Mouse (Mus musculus): Measurements from ENCODE around the gene Atf6. TPM values are rescaled to one million over a fixed set of nuclear protein-coding genes. Genes with fewer than 3 reads are reported as not detected.

Gene Atf6
- polyA plus RNA-seq, 1 experiment from 2014 or later: 9.8 TPM

DNA sequence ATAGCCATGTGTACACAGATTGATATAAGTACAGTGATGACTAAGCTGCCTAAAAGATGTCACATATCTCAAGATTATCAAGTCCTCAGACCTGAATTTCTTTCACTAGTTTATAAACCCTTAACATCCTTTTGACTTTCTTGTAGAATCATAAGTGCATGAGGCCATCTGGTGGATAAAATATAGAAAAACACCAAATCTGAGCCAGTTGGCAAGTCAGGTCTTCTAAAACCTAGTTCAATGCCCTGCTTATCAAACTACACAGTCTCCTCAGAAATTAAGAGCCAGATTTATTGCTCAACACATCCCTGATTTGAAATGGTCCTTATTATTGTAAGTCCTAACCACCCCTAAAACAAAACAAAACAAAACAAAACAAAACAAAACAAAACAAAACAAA lies 27.9 kb downstream of the Atf6 start:
- peaks cover 5% of the 10 kb centered on the region; the same call in 1 of the 2 replicates for H3K36me3 ChIP-seq
- H3K27ac ChIP-seq: no peak overlapping the region
- H3K9me3 ChIP-seq (replicated peaks): no peaks in the 10 kb centered on the region
- no peak overlapping the region for H3K9ac ChIP-seq
- H3K4me1 ChIP-seq (replicated peaks): no peaks in the 10 kb centered on the region
- no peak overlapping the region for H3K4me2 ChIP-seq
- H3K27me3 ChIP-seq: no peaks in the 10 kb centered on the region
- no peak for ATAC-seq (replicated peaks; ENCODE audit: insufficient number of reproducible peaks, insufficient read depth, low FRiP score, low read depth)
- no peak overlapping the region for H3K4me3 ChIP-seq

DNA sequence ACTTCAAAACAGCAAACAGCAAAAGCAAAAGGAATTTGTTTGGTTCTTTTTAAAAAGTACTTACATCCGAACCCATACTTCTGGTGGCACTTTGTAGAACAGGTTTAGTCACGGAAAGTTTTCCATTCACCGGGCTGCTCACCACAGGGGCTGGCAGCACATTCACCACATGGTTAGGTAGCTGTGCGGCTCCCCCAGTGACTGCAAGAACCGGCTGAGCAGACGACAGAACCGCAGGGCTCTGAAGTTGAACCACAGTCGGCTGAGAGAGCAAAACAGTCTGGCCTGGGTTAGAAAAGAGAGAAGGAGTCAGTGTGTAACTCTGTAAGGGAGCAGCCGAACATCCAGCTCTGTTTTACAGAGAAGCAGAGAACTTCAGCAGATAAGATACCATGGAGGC lies 32.8 kb downstream of the Atf6 start:
- Histone ChIP-seq H3K36me3 (no peaks in the 10 kb centered on the region), H3K4me2 (no peak overlapping the region), H3K27ac (no peak overlapping the region), H3K4me3 (no peak overlapping the region), H3K27me3 (no peaks in the 10 kb centered on the region), H3K9me3 (replicated peaks) (no peaks in the 10 kb centered on the region), H3K9ac (no peak overlapping the region), H3K4me1 (replicated peaks) (no peaks in the 10 kb centered on the region)
- no peak for ATAC-seq (replicated peaks; ENCODE audit: insufficient number of reproducible peaks, insufficient read depth, low FRiP score, low read depth)
- 65% methylated on average over 9 of the region's 9 CpGs for WGBS

GRCm38 (mm10) chr1:170829781-170830180 lies 37.8 kb downstream of the Atf6 start:
- no peaks in the 10 kb centered on the region for H3K36me3 ChIP-seq
- no peak overlapping the region for H3K27ac ChIP-seq
- H3K9ac ChIP-seq: no peak overlapping the region
- H3K4me1 ChIP-seq (replicated peaks): no peaks in the 10 kb centered on the region
- H3K4me2 ChIP-seq: no peak overlapping the region
- ATAC-seq (replicated peaks; ENCODE audit: insufficient number of reproducible peaks, insufficient read depth, low FRiP score, low read depth): no peak
- no peaks in the 10 kb centered on the region for H3K27me3 ChIP-seq
- 85% methylated on average over 1 of the region's 1 CpGs for WGBS
- no peaks in the 10 kb centered on the region for H3K9me3 ChIP-seq (replicated peaks)
- H3K4me3 ChIP-seq: no peak overlapping the region

GRCm38 (mm10) chr1:170829344-170829743 lies 38.2 kb downstream of the Atf6 start:
- ATAC-seq (replicated peaks; ENCODE audit: insufficient number of reproducible peaks, insufficient read depth, low FRiP score, low read depth): no peak
- no peaks in the 10 kb centered on the region for H3K27me3 ChIP-seq
- WGBS: 84% methylated on average over 6 of the region's 6 CpGs
- no peak overlapping the region for H3K4me2 ChIP-seq
- no peaks in the 10 kb centered on the region for H3K4me1 ChIP-seq (replicated peaks)
- H3K4me3 ChIP-seq: no peak overlapping the region
- no peaks in the 10 kb centered on the region for H3K9me3 ChIP-seq (replicated peaks)
- H3K27ac ChIP-seq: no peak overlapping the region
- no peak overlapping the region for H3K9ac ChIP-seq
- H3K36me3 ChIP-seq: no peaks in the 10 kb centered on the region

DNA sequence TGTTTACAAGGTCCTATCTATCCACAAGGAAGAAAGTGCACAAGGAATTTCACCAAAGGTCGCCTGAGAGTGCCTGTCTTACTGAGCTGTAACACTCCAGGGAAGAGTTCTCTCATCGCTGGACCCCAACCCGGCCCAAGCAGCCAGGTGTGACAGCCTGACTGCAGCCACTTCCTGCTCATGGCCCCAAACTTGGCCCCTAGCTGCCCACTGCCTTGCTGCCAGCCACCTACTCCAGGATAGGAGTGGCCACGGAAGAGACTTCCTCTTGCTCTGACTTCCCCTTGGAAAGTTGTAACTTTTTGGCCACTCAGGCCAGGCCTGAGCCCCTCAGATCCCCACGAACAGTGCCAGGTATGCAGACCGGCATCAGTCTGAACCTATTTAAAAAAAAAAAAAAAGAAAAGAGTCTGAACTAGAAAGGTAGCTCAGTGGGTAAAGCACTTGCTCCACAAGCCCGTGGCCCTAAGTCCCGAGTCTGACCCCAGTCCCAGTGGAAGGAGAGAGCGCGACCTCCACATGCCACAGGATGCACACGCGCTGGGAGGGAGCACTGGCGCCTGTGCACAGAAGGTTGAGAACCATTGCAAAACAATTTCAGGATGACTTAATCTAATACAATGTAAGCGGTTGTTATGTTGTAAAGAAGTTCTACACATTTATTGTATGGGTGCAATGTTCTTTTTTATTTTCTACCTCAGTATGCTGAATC lies 47.3 kb downstream of the Atf6 start:
- Histone ChIP-seq H3K9ac (no peak overlapping the region), H3K27ac (no peak overlapping the region), H3K4me2 (no peak overlapping the region), H3K9me3 (replicated peaks) (no peaks in the 10 kb centered on the region), H3K27me3 (no peaks in the 10 kb centered on the region), H3K4me1 (replicated peaks) (no peaks in the 10 kb centered on the region), H3K36me3 (no peaks in the 10 kb centered on the region), H3K4me3 (no peak overlapping the region)
- ATAC-seq (replicated peaks; ENCODE audit: insufficient number of reproducible peaks, insufficient read depth, low FRiP score, low read depth): no peak
- 83% methylated on average over 14 of the region's 14 CpGs for WGBS

DNA sequence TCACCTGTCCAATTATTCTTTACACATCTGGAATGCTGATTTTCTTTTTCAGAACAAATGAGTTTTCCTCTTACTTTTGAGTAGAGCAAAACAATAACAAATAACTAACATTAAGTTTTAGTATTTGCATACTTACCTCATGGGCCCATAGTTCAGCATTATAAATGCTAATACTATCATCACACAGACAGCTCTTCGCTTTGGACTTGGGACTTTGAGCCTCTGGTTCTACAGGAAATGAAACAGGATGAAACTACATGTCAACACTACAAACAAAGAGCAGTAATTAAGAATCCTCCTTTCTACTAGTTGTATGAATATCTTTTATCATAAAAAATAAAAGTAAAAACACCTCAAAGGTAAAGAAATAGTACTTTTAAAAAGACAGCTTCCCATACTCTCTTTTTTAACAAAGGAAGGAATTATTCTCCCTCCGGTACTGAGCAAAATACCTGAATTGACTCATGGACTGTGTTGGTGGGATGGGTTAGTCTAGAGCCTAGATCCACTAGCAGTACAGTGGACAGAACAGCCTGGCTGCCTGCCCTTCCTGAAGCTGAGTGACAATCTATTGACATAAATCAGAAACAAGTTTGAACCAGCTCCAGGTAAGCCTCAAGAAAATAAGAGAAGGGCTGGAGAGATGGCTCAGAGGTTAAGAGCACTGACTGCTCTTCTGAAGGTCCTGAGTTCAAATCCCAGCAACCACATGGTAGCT lies 52.1 kb downstream of the Atf6 start:
- H3K27ac ChIP-seq: no peak overlapping the region
- no peak overlapping the region for H3K4me2 ChIP-seq
- H3K36me3 ChIP-seq: 0 out of 2 replicates have a peak, but pooled peaks cover under 1% of the 10 kb centered on the region
- ATAC-seq (replicated peaks; ENCODE audit: insufficient number of reproducible peaks, insufficient read depth, low FRiP score, low read depth): no peak
- H3K9me3 ChIP-seq (replicated peaks): no peaks in the 10 kb centered on the region
- no peak overlapping the region for H3K4me3 ChIP-seq
- no peak overlapping the region for H3K9ac ChIP-seq
- H3K4me1 ChIP-seq (replicated peaks): no peaks in the 10 kb centered on the region
- WGBS: 93% methylated on average over 2 of the region's 2 CpGs
- H3K27me3 ChIP-seq: no peaks in the 10 kb centered on the region

- WGBS: 82% methylated on average over 5 of the region's 5 CpGs
Observed at GRCm38 (mm10) chr1:170812822-170813221, 54.7 kb downstream of the Atf6 start.

GRCm38 (mm10) chr1:170807600-170808270 lies 59.8 kb downstream of the Atf6 start:
- Histone ChIP-seq H3K27ac (no peak overlapping the region), H3K4me3 (no peak overlapping the region), H3K9me3 (replicated peaks) (no peaks in the 10 kb centered on the region), H3K4me1 (replicated peaks) (peaks cover 6% of the 10 kb centered on the region), H3K36me3 (0 out of 2 replicates have a peak, but pooled peaks cover 3% of the 10 kb centered on the region), H3K4me2 (no peak overlapping the region), H3K9ac (no peak overlapping the region), H3K27me3 (no peaks in the 10 kb centered on the region)
- WGBS: 69% methylated on average over 2 of the region's 2 CpGs
- ATAC-seq (replicated peaks; ENCODE audit: insufficient number of reproducible peaks, insufficient read depth, low FRiP score, low read depth): no peak

More at GRCm38 (mm10) chr1:170812822-170813221, 54.7 kb downstream of the Atf6 start:
- Histone ChIP-seq H3K9ac (no peak overlapping the region), H3K9me3 (replicated peaks) (no peaks in the 10 kb centered on the region), H3K36me3 (0 out of 2 replicates have a peak, but pooled peaks cover 3% of the 10 kb centered on the region), H3K27ac (no peak overlapping the region), H3K4me1 (replicated peaks) (0 out of 2 replicates have a peak, but pooled peaks cover 2% of the 10 kb centered on the region), H3K27me3 (no peaks in the 10 kb centered on the region), H3K4me3 (no peak overlapping the region), H3K4me2 (no peak overlapping the region)
- ATAC-seq (replicated peaks; ENCODE audit: insufficient number of reproducible peaks, insufficient read depth, low FRiP score, low read depth): no peak

- no peak overlapping the region for H3K9ac ChIP-seq
- H3K4me3 ChIP-seq: no peak overlapping the region
- 87% methylated on average over 11 of the region's 11 CpGs for WGBS
- H3K27ac ChIP-seq: no peak overlapping the region
- no peaks in the 10 kb centered on the region for H3K27me3 ChIP-seq
- H3K9me3 ChIP-seq (replicated peaks): no peaks in the 10 kb centered on the region
- H3K36me3 ChIP-seq: 0 out of 2 replicates have a peak, but pooled peaks cover 2% of the 10 kb centered on the region
- H3K4me1 ChIP-seq (replicated peaks): peaks cover 14% of the 10 kb centered on the region
- no peak for ATAC-seq (replicated peaks; ENCODE audit: insufficient number of reproducible peaks, insufficient read depth, low FRiP score, low read depth)
- no peak overlapping the region for H3K4me2 ChIP-seq
Observed at GRCm38 (mm10) chr1:170804721-170805120, 62.9 kb downstream of the Atf6 start.

- 30% methylated on average over 7 of the region's 7 CpGs for whole genome bisulfite sequencing
- H3K9ac ChIP-seq: no peak overlapping the region
- H3K4me1 ChIP-seq (replicated peaks): peaks cover 11% of the 10 kb centered on the region
- H3K4me3 ChIP-seq: no peak overlapping the region
- ATAC-seq (replicated peaks; ENCODE audit: insufficient number of reproducible peaks, insufficient read depth, low FRiP score, low read depth): no peak; the same call in 1 of the 2 replicates
- peak overlapping the region; percentile 71 for H3K27ac ChIP-seq
- H3K9me3 ChIP-seq (replicated peaks): no peaks in the 10 kb centered on the region
- H3K4me2 ChIP-seq: no peak overlapping the region
- no peaks in the 10 kb centered on the region for H3K27me3 ChIP-seq
- 0 out of 2 replicates have a peak, but pooled peaks cover 2% of the 10 kb centered on the region for H3K36me3 ChIP-seq
Observed at GRCm38 (mm10) chr1:170802669-170803068, 64.9 kb downstream of the Atf6 start.

GRCm38 (mm10) chr1:170800694-170801093 lies 66.9 kb downstream of the Atf6 start:
- no peaks in the 10 kb centered on the region for H3K9me3 ChIP-seq (replicated peaks)
- H3K4me2 ChIP-seq: no peak overlapping the region
- no peak for ATAC-seq (replicated peaks; ENCODE audit: insufficient number of reproducible peaks, insufficient read depth, low FRiP score, low read depth)

More at GRCm38 (mm10) chr1:170800694-170801093, 66.9 kb downstream of the Atf6 start:
- 39% methylated on average over 3 of the region's 3 CpGs for WGBS
- Histone ChIP-seq H3K27me3 (no peaks in the 10 kb centered on the region), H3K9ac (no peak overlapping the region), H3K36me3 (0 out of 2 replicates have a peak, but pooled peaks cover 2% of the 10 kb centered on the region), H3K4me1 (replicated peaks) (peaks cover 11% of the 10 kb centered on the region), H3K4me3 (no peak overlapping the region), H3K27ac (no peak overlapping the region)

All from heart, embryonic 15.5 days (tissue).